Mouse (Mus musculus) T-cell, adult 2 months (primary cell): ENCODE measurements around the gene Agbl4.

Experiments
- DNase-seq: peaks from one replicate; pipeline ENCODE4 v3.0.0; 2022; ENCODE audit warnings: low spot score

Agbl4 gene

DNA sequence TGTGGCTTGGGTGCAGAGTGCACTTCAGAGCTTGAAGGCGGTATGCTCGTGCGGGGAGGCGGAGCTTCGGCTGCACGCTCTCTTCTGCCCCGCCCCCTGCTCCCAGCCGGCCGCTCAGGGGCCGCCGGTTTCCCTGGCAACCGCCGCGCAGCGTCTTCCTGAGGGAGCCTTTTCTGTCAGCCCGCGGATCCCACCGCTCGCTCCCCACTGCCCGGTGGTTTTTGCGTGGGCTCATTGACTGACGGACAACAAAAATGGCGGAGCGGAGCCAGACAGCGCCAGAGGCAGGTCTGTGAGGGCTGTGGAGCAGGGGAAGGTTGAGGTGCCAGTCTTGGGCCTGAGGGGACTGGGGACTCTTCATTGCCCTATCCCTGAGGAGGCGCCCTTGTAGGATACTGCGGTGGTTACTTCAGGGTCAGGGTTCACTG, at the start of gene Agbl4:
TSS of gene Agbl4 (plus strand) at position 44 of the 428 bp plus-strand sequence.
- DNase-seq: no peak

DNA sequence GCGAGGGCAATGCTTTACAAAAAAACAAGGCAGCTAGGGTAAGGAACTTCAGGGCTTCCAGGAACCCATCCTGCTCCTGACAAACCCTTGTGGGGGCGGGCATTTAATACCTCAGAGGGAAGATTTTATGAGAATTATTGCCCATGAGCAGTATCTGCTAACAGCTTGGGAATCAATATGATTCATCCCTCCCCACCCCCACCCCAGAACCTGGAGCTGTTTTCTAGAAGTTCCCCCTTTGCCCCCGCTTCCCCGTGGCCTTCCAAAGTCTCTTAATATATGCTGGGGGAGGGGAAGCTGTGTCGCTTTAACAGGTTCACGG, 46.6 kb upstream of the Agbl4 start:
- no peak for DNase-seq

DNA sequence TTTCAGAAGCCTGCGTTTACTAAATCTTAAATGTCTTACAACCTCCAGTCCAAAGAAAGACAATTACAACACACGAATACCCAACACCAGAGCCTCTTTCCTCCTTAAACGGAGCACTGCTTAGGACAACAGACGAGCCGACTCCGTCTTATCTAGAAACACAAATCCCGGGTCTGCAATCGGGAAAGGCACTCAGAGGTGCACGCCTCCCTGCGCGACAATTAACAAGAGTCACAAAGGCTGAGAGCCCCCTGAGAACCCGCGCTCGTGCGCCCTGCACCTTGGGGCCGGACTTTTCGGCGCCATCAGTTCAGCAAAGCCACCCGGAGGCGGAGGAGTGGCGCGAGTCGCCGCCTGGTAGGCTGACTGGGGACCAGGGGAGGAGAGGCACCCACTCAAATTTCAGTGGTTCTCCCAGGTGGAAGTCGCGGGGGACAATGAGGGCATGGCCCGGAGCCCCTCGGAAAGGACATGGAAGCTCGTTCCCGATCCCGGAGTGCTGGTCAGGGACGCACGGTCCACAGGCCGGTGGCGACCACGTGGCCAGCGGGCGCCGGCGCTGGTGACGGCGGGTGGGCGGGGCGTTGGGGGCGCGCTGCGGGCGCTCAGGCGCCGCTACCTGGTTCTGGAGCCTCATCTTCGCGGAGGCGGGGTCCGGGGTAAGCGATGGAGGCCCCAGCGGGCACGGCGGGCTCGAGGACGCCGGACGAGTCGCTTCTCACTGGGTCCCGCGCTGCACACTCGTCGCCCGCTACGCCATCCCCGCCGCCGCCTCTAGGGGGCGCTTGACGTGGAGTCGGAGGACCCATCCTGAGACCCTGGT, 46.1 kb upstream of the Agbl4 start, which contains the start of gene Elavl4:
TSS of gene Elavl4 (minus strand) at position 732 of the 823 bp plus-strand sequence.
- DNase-seq: no peak

DNA sequence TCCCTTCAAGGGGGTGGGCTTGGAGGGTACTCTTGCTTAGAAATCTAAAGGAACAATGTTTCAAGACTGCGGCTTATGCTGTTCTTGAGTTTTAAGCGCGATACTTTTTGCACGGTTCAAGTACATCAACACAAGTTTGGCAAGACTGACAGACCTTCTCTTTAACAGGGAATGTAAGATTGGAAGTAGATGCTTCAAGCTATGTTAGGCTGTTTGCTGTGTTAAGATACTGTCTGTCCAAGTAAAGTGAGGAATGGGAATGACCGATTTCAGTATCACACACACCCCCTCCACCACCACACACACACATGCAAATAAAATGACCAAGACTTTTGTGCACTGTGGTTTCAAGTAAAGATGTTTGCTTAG, 45.5 kb upstream of the Agbl4 start:
- DNase-seq: no peak

DNA sequence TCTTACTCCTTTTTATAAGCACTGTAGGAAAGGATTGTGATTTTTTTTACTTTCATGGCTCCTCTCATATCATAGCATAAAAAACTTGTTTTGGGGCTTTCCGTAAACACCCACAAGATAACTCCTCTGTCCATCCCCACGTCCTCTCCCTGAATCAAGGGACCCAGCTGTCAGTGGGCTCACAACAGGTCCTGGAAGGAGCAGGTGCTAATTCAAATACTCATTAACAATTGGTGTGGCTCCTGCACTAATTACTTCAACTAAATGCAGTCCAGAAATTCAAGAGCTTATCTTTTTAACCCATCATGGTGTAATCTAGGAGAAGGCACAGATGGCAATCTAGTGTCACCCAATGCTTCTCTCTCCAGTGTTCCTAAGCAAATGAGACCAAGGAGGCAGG, 36.9 kb upstream of the Agbl4 start:
- no peak for DNase-seq

DNA sequence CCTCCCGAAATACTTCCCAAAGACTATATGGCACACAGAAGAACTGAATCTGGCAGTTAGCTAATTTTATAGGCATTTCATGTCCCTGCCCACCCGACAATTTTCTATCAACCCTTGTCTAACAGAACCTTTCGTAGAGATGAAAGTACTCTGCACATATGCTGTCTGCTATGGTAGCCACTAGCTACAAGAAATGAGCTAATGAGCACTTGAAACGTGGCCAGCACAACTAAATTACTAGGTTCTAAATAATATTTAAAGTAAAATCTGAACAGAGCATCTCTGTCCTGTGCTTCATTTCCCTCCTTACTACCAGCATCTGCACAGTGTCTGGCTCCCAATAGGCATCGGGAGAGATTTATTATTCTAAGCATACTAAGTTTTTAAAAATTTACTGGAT, 1.2 kb upstream of the Agbl4 start:
- no peak for DNase-seq

DNA sequence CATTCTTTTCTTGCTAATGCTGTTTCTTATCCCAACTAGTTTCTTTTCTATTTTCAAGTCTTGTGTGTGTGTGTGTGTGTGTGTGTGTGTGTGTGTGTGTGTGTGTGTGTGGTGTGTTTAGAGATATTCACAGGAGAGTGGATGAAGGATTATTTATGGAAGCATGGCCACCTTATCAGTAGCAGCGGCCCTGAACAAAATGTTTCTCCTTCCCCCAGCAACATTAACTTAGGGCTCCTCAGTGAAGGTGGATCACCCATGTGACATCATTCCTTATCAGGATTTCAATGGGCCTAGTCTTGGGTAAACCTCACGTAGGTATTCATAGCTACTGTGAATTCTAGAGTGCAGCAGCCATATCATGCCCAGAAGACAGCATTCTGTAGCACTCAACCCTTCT, 22.8 kb downstream of the Agbl4 start:
- DNase-seq: no peak

DNA sequence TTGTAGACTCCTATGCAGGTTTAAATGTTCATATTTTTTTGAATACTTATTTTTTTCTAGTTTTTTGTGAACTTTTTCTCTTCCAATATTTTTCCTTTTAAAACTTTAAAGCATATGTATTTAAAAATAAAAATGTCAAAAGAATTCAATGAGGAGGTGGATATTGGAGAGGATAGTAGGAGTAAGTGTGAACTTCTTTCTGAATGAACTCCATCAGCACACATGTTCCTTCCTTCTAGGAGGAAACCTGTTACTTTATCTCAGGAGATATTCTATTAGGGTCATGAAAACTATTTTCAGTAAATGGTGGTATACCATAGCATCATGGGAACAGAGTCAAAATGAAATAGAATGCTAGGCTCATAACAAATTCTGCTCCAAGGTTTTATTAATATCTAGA, 30.2 kb downstream of the Agbl4 start:
- no peak for DNase-seq

DNA sequence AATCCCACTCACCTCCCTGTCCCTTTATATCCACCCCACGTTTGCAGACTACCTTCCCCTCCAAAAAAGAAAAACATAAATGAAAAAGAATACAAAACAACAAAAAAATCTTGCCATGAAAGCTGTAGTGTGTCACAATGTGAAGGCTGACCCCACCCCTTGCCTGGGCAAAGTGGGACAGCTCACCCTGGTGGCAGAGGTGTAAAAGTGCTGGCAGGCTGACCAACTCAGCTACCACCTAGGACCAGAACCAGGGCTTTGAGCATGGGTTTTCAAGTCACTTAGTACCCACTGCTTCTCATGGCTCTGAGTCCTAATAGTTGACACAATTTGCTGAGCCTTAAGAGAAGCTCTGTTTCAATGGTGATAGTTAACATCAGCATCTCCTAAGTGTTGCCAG, 96.9 kb downstream of the Agbl4 start:
- DNase-seq: no peak

DNA sequence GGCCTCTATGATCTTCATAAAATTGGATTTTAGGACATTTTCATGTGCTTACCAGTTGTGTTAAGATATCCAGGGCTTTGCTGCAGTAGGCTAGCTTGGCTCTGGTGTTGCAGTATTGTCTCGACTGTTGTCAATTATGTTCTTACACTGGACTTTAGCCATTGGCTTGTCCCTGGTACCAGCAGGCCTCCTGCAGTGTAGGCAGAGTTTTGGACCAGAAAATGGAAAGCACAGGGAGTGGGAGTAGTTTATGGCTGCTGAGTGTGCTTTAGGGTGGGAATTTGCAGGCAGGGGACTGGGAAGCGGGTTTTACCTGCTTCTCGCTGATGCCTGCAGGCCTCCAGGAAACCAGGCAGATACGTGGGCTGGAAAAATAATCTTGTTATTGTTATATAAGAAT, 132.3 kb downstream of the Agbl4 start:
- no peak for DNase-seq

DNA sequence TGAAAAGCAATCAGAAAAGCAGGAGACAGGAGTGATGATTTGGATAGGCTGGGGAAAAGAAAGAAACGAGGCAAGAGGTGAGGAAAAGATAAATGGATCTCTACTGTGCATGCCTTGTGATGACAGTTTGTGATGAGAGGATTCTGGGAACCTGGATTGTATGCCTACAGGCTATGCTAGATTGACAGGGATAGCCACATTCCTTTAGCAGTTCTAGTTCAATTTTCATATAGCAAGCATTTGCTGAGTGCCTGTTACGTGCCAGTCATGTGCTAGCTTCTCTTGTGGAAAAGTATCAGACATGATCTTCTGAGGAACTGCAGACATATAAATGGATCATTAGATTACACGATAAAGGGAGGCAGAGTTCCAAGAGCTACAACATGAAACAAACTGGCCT, 151.8 kb downstream of the Agbl4 start:
- DNase-seq: no peak

DNA sequence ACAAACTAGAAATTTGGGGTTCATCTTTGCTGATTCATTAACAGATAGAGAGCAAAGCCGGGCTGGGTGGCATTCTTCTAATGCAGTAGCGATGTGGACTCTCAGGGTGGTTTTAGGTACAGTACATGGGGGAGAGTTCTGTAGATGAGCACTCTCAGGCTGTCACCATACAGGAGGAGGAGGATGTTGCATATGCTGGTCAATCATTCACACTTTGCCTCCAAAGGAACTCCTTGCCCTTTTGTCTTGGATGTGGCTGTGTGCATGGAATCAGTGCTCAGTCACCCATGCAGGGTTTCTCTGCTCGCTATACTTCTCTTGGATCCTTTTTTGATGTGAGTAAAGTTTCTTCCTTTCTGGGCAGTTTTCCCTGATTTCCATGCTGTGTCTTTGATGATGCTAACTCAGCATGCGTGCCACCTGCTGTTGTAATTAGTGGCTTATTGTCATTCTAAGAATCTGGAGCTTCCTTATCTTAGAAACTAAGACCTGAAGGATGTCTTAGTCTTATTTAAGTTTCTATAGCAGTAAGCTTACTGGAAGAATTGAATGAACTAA, 200.3 kb downstream of the Agbl4 start:
- no peak for DNase-seq

DNA sequence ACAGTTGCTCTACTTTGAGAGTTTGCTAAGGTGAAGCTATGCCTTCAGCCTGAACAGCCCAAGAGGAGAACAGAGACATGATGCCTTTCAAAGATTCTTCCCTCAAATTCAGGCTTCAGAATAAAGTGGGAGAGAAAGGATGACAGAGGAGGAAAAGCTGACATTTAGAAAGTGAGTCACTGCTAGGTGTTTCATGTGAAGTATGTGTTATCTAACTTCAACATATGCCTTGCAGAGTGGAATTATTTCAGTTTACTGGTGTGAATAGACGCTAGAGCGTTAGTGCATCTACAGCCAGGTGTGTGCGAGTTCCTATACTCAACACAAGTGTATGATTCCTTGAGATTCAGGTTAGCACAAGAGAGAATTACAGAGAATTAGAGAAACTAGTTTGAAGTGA, 244.0 kb downstream of the Agbl4 start:
- no peak for DNase-seq

DNA sequence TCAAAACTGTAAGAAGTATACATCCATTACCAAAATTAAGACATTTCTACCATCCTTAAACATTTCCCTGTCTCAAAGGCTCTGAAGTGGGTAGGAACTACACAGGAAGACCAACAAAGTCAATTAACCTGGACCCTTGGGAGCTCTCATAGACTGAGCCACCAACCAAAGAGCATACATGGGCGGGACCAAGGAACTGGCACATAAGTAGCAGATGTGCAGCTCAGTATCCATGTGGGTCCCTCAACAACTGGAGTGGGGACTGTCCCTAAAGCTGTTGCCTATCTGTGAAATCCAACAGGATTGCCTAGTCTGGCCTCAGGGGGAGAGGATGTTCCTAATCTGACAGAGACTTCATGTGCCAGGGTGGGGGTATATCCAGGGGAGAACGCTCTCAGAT, 265.5 kb downstream of the Agbl4 start:
- no peak for DNase-seq

DNA sequence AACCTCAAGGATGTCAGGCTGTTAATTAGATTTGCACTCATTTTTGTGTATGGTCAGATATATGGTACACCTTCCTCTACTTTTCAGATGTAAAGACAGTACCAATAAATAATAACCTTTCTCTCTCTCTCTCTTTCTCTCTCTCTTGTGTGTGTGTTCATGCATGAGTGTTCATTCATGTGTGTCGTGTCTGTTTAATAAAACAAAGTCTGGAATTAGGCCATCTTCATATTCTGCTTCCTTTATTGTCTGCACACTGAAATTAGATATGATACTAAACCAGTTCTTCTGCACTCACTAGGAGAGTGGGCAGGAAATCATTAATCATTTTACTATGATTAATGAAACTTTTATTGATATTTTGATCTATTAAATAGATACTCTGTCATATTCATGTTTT, 276.7 kb downstream of the Agbl4 start:
- no peak for DNase-seq

DNA sequence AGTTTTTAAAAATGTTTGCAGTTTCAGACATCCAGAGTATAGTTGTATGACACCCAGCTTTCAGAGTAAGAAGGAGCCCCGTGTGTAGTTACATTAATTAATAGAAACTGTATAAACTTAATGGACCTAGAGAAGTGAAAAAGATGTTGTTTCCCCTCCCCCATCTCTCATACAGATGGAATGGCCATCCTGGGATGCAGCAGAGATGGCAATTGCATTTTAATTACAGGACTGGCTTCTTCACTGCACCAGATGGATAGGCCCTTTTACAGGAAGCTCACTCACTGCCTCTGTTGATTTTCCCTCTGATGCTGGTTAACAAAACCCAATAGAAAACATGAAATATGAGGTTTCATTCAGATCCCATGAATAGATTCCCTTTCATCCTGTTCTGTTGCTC, 337.7 kb downstream of the Agbl4 start:
- DNase-seq: no peak

DNA sequence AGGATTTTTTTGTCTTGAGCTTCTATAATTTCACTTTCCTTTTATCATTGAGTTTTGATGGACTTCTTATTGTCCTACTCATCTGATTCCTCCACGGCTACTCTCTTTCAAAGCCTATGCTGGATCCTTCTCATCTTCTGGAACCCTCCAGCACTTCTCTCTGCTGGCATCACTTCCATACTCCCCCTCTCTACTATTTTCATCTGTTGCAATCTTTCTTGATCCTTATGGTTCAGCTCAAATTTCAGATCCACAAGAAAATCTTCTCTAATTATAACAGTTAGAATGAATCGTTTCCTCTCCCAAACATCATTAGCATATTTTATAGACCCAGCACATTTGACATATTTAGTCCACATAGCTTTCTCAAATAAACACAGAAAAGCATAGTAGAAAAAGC, 360.5 kb downstream of the Agbl4 start:
- DNase-seq: no peak

DNA sequence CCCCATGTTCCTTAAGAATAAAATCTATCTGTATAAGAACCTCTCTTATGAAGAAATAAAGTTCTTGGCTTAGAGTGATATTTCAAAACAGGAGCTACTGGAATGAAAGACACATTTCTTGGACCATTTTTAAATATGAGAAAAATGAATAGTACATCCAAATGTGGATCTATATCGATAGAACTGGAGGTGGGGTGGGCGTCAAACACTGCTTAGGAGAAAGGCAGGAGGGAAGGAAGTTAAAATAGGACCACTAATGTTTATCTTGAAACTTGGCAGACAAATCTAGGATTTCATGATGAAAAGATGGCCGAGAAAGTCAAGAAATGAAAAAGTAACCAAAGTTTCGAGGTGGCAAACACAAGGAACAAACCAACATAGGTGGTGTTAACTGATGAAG, 391.1 kb downstream of the Agbl4 start:
- DNase-seq: no peak

DNA sequence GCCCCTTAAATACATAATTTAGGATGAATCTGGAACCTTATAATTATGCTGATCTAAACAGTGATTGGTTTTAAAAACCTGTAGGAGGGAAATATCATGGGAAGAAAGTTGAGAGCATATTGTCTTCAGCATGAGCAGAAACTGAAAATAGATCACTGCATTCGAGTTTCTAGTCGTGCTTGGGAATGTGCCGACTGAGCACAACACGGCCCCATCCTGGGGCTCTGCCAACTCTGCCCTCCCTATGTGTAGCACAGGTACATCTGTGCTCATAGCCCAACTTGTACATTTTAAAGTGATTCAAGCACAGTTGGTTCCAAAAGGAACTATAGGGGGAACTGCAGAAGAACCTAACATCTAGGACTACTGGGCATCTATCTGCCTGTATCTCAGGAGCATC, 402.4 kb downstream of the Agbl4 start:
- DNase-seq: no peak

DNA sequence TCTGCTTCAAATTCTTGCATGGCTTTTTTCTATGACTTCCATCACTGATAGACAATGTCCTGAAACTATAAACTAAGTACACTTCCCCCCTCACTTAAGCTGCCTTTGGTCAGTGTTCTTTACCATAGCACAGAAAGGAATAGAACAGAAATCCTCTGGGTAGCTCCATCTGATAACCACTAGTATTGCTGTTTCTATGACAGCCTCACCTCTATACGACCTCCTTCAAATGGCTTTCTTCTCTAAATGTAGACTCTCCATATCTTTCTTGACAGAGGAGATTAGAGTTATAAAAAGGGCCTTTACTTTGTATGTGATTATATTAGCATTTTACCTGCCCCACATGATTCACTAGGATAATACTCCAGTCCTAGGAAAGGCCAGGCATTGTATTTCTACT, 413.5 kb downstream of the Agbl4 start:
- no peak for DNase-seq

DNA sequence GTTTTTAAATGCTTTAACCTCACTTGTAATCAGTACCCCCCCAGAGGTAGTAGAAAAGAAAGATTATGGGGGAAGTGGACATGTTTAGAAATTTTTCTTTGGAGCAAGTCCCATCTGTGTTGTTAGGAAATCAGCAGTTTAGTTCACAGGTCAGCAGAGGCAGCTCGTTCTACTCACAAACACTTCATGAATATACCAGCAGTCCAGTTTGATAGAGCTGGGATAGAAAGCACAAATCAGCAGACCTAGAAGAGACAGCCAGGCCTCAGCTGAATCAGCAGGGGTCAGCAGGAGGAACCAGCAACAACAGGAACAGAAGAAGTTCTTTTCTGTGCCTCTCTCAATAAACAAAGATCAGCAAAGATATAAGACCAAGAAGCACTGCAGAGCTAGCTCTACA, 435.3 kb downstream of the Agbl4 start:
- no peak for DNase-seq

DNA sequence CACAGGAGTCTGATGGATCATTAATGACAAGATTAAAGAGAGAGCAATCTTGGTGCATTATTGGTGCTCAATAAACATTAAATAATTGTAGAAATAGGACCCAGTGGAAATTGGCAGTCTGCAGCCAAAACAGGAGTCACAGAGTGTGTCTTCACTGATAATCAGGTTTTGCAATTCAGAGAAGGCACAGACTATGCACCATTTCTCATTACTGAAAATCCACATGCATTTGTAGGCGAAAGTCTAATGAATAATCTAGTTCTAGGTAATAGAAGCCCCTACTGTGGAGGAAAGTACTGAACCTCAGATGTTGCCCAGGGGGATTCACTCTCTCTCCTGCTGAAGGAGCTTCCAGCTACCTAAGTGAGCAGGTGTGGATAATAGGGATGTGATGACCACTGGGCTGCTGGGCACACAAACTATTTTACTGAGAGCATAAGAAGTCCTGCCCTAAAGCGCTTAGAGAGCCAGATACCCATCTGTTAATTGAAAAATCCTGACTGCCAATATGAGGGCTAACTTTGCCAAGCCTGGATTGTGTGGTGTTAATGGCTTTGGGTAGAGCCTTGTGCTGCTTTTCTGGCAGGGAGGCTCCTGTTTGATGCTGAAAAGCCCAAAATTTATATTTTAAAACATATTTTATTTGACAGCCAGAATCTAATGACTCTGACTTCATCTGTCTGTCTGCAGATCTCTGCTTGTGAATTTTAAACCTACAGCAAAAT, 482.4 kb downstream of the Agbl4 start:
- no peak for DNase-seq

DNA sequence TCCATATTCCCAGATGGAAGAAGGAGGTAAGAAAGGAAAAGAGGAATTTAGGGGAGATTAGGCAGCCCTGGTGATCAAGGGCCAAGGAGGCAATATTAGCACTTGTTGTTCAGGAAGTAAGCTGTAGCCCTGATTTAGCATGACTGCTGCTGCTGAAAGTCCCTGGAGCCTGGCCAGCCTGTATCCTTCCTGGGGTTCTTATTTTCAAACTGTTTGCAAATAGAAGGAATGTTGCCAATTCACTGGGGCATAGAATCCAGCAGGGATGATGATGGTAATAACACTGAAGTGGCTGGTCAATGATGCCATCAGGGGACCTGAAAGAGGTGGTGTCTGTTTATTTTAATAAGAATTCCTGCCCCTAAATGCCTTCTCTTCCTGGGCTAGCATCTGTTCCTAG, 518.6 kb downstream of the Agbl4 start:
- no peak for DNase-seq

DNA sequence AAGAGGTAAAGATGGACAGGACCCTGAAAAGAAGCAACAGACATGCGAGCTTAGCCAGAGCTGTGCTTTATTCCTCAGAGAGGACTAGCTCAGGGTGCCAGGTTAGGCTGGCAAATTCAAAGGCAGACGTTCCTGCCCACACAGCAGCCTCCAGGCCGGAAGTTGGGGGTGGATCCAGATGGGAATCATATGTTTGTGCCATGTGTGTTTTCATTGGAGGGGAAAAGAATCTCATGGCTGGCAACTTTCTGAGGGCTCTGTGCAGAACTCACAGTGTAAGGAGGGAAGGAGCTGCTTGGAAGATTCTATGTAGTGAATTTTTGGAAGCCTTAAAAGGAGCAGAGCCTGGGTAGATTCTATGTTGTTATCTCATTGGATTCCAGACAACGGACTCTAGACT, 519.1 kb downstream of the Agbl4 start:
- DNase-seq: no peak
